Mouse (Mus musculus) liver, postnatal 0 days (tissue): ENCODE measurements around the gene Eif4g2.

Source experiments
- CTCF ChIP-seq: sonication (generic); IDR thresholded peaks from 2 replicates; pipeline ENCODE4 v1.5.1; 2016; ENCODE audit warnings: antibody characterized with exemption, low read depth
- EP300 ChIP-seq: IDR thresholded peaks from 2 replicates; pipeline ENCODE4 v1.6.1; 2016; ENCODE audit warnings: antibody characterized with exemption, low read depth, mild to moderate bottlenecking

DNA sequence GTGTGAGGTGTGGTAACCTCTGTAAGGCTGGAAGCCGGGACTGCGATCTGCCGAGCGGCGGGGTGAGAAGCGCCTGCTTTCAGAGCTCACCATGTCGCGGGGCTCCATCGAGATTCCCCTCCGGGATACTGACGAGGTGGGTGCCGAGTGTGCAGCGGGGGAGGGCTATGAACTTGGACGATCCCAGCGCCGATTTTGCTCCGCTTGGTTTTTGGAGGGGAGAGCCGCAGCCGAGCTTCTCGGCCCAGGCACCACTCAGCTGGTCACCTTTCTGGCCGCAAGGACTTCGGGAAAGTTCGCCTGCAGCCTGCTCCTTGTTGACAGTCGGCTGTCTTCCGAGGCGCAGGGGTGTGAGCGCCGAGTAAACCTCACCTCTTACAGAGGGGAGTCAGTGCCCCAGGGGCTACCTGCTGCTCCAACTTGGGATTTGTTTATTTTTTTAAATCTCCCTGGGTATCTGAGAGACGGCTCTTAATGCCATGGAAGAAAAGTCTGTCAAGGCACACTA lies 53.7 kb downstream of the Eif4g2 start:
- no peak for TF ChIP-seq CTCF
- TF ChIP-seq EP300 = no peak
